Mouse (Mus musculus) small intestine, adult 2 months (tissue): ENCODE measurements at regions not wholly inside any gene's neighbourhood (a gene's known extent, or its start where the extent isn't known, plus 50 kb on each side); places are given as distances from the start of the nearest gene placed in this dataset.
A peak's percentile ranks its signal among the peaks of the same experiment; 100 is the strongest.

Experiments used
- H3K27ac ChIP-seq: fragments of 200-500 bp; 2 replicates; pipeline ENCODE4 v1.5.1; 2012; ENCODE audit warnings: low read depth, low read length, control low read depth, inconsistent platforms; ENCODE audit not compliant: insufficient read depth
- H3K27me3 ChIP-seq: fragments of 200-500 bp; 2 replicates; pipeline ENCODE4 v1.6.1; 2012; ENCODE audit warnings: mild to moderate bottlenecking, moderate library complexity, low read length, inconsistent platforms; ENCODE audit not compliant: control insufficient read depth, insufficient read depth
- H3K36me3 ChIP-seq: fragments of 200-500 bp; 2 replicates; pipeline ENCODE4 v1.6.1; 2012; ENCODE audit warnings: mild to moderate bottlenecking, low read length, control low read depth, inconsistent platforms; ENCODE audit not compliant: control insufficient read depth, insufficient read depth
- H3K4me1 ChIP-seq: fragments of 200-500 bp; 2 replicates; pipeline ENCODE4 v1.6.1; 2012; ENCODE audit warnings: low read length, inconsistent platforms, mixed read lengths; ENCODE audit not compliant: control insufficient read depth, insufficient read depth, insufficient read length
- H3K4me3 ChIP-seq: fragments of 200-500 bp; 2 replicates; pipeline ENCODE4 v1.5.1; 2012; ENCODE audit warnings: low read depth, mild to moderate bottlenecking, control low read depth, inconsistent platforms, low read length, moderate library complexity
- CTCF ChIP-seq: fragments of 200-500 bp; IDR thresholded peaks from 2 replicates; pipeline ENCODE4 v1.5.1; 2012; ENCODE audit warnings: low read depth, mild to moderate bottlenecking, control low read depth, inconsistent platforms, low read length, moderate library complexity, mixed read lengths; ENCODE audit not compliant: insufficient replicate concordance, insufficient read length; ENCODE audit errors: extremely low read depth
- POLR2A ChIP-seq: fragments of 200-500 bp; IDR thresholded peaks from 2 replicates; pipeline ENCODE4 v1.6.1; 2012; ENCODE audit warnings: low read depth, mild to moderate bottlenecking, control low read depth, inconsistent platforms, low read length, moderate library complexity
- WGBS: fragments of 180-500 bp; shearing (Covaris S2); methylation state at CpG from one replicate; pipeline ENCODE4 v1.1.7; 2018; 5-methylcytosine and 5-hydroxymethylcytosine counted together

- Histone ChIP-seq H3K27ac (no peak overlapping the region), H3K36me3 (no peaks in the 10 kb centered on the region), H3K4me1 (peaks cover 5% of the 10 kb centered on the region), H3K4me3 (no peak overlapping the region), H3K27me3 (no peaks in the 10 kb centered on the region)
- no peak for TF ChIP-seq CTCF
- TF ChIP-seq POLR2A: no peak
- 80% methylated on average over 9 of the region's 9 CpGs for WGBS
Observed at GRCm38 (mm10) chr10:19277103-19277827, 79.1 kb upstream of the Olig3 start.

GRCm38 (mm10) chr10:19274985-19275384 is 81.3 kb upstream of the Olig3 start:
- TF ChIP-seq POLR2A (no peak), CTCF (no peak)
- 92% methylated on average over 4 of the region's 4 CpGs for WGBS
- Histone ChIP-seq H3K36me3 (no peaks in the 10 kb centered on the region), H3K4me1 (peaks cover 5% of the 10 kb centered on the region), H3K27me3 (no peaks in the 10 kb centered on the region), H3K27ac (no peak overlapping the region), H3K4me3 (no peak overlapping the region)

GRCm38 (mm10) chr10:19269418-19269817 is 86.9 kb upstream of the Olig3 start:
- H3K4me3 ChIP-seq: no peak overlapping the region
- H3K27me3 ChIP-seq: no peaks in the 10 kb centered on the region
- no peak overlapping the region for H3K27ac ChIP-seq
- H3K4me1 ChIP-seq: no peaks in the 10 kb centered on the region
- no peaks in the 10 kb centered on the region for H3K36me3 ChIP-seq
- 87% methylated on average over 1 of the region's 1 CpGs for WGBS
- TF ChIP-seq CTCF (no peak), POLR2A (no peak)

GRCm38 (mm10) chr10:19268051-19268450 is 88.3 kb upstream of the Olig3 start:
- Histone ChIP-seq H3K4me3 (no peak overlapping the region), H3K4me1 (no peaks in the 10 kb centered on the region)
- WGBS: 56% methylated on average over 4 of the region's 4 CpGs

GRCm38 (mm10) chr10:19240102-19240759 is 116.1 kb upstream of the Olig3 start:
- WGBS: 25% methylated on average over 8 of the region's 8 CpGs
- no peaks in the 10 kb centered on the region for H3K36me3 ChIP-seq
- H3K27ac ChIP-seq: no peak overlapping the region
- H3K4me3 ChIP-seq: no peak overlapping the region
- H3K4me1 ChIP-seq: no peaks in the 10 kb centered on the region
- TF ChIP-seq POLR2A: no peak
- TF ChIP-seq CTCF: no peak
- no peaks in the 10 kb centered on the region for H3K27me3 ChIP-seq

More at GRCm38 (mm10) chr10:19268051-19268450, 88.3 kb upstream of the Olig3 start:
- no peak for TF ChIP-seq CTCF
- TF ChIP-seq POLR2A: no peak
- Histone ChIP-seq H3K27ac (no peak overlapping the region), H3K27me3 (no peaks in the 10 kb centered on the region), H3K36me3 (no peaks in the 10 kb centered on the region)

- H3K36me3 ChIP-seq: no peaks in the 10 kb centered on the region
- no peaks in the 10 kb centered on the region for H3K4me1 ChIP-seq
- no peaks in the 10 kb centered on the region for H3K27me3 ChIP-seq
- 80% methylated on average over 5 of the region's 5 CpGs for WGBS
- no peak overlapping the region for H3K4me3 ChIP-seq
- H3K27ac ChIP-seq: no peak overlapping the region
- TF ChIP-seq CTCF: no peak
- TF ChIP-seq POLR2A: no peak
Observed at GRCm38 (mm10) chr10:19216240-19216639, 140.1 kb upstream of the Olig3 start.

- Histone ChIP-seq H3K27ac (peak overlapping the region; percentile 32; the same call in 1 of the 2 replicates), H3K4me3 (no peak overlapping the region), H3K36me3 (no peaks in the 10 kb centered on the region), H3K4me1 (peaks cover 4% of the 10 kb centered on the region; the same call in 1 of the 2 replicates), H3K27me3 (no peaks in the 10 kb centered on the region)
- TF ChIP-seq CTCF (no peak), POLR2A (no peak)
- WGBS: 62% methylated on average over 2 of the region's 2 CpGs
Observed at GRCm38 (mm10) chr10:19209751-19210150, 146.6 kb upstream of the Olig3 start.
